Mouse (Mus musculus): ENCODE measurements around the gene Pbrm1. TPM values are rescaled to one million over a fixed set of nuclear protein-coding genes. Genes with fewer than 3 reads are reported as not detected.

Pbrm1 gene
- total and polyA plus RNA-seq, 3 experiments: 28.7 to 62.0 (median 32.4) TPM

GRCm38 (mm10) chr14:31045817-31046216, 26.9 kb downstream of the Pbrm1 start:
- peak; percentile 56 for DNase-seq (ENCODE audit: low read depth, low spot score)
- TF ChIP-seq TAL1 (IDR thresholded peaks at IDR 0.05; ENCODE audit: low read length) (peak; percentile 62), ETS1 (IDR thresholded peaks at IDR 0.05; ENCODE audit: low read depth, low read length) (0 out of 2 replicates have a peak, but pooled peaks have one; percentile 29), POLR2A (IDR thresholded peaks at IDR 0.05; ENCODE audit: control insufficient read depth in 1 of 2, insufficient read depth in 1 of 2, low read depth in 1 of 2, low read length in 2 of 2, poor library complexity in 1 of 2) (no peak), GABPA (IDR thresholded peaks at IDR 0.05; ENCODE audit: low read depth, low read length) (no peak), MEF2A (IDR thresholded peaks at IDR 0.05; ENCODE audit: extremely low read depth, insufficient replicate concordance, low read depth, low read length, poor library complexity, severe bottlenecking) (no peak), CHD2 (IDR thresholded peaks at IDR 0.05; ENCODE audit: low read length) (no peak), CTCF (IDR thresholded peaks at IDR 0.05 in 2 of 3, conservative IDR thresholded peaks at IDR 0.05 in 1 of 3; ENCODE audit: control insufficient read depth in 1 of 3, insufficient read depth in 1 of 3, low read depth in 2 of 3, low read length in 3 of 3, poor library complexity in 1 of 3, severe bottlenecking in 1 of 3) (no peak), EP300 (IDR thresholded peaks at IDR 0.05; ENCODE audit: low read depth in 1 of 2, low read length in 2 of 2) (peak; percentile 54 to 75; a peak in 3 of 4 replicates), GATA1 (IDR thresholded peaks at IDR 0.05; ENCODE audit: low read depth, low read length) (peak; percentile 84), TCF12 (IDR thresholded peaks at IDR 0.05; ENCODE audit: low read depth, low read length) (peak; percentile 89)
- H3K27ac ChIP-seq (ENCODE audit: control insufficient read depth, low read depth, low read length): no peak overlapping the region
- H3K4me3 ChIP-seq (ENCODE audit: control insufficient read depth in 1 of 2, insufficient read depth in 1 of 2, low read depth in 2 of 2, low read length in 2 of 2): no peak overlapping the region
- H3K9ac ChIP-seq (ENCODE audit: control insufficient read depth, low read depth, low read length, poor library complexity, severe bottlenecking): no peak overlapping the region
- H3K79me2 ChIP-seq (ENCODE audit: control insufficient read depth, insufficient read depth, low read length, poor library complexity): no peaks in the 10 kb centered on the region
- peaks cover 11 to 39% of the 10 kb centered on the region in 2 experiments for H3K36me3 ChIP-seq (ENCODE audit: control insufficient read depth in 1 of 2, insufficient read depth in 2 of 2, low read length in 2 of 2)
- H3K27me3 ChIP-seq (ENCODE audit: control insufficient read depth in 1 of 2, insufficient read depth in 2 of 2, low read length in 2 of 2): no peaks in the 10 kb centered on the region
- H3K9me3 ChIP-seq (replicated peaks; ENCODE audit: insufficient read depth, low read length): no peaks in the 10 kb centered on the region
- 0 out of 4 replicates have a peak, but pooled peaks cover 0 to 3% of the 10 kb centered on the region in 2 experiments for H3K4me1 ChIP-seq (ENCODE audit: control insufficient read depth in 1 of 2, insufficient read depth in 2 of 2, low read length in 2 of 2)

GRCm38 (mm10) chr14:31062277-31062676, 43.3 kb downstream of the Pbrm1 start:
- Histone ChIP-seq H3K27ac (ENCODE audit: control insufficient read depth, low read depth, low read length) (no peak overlapping the region), H3K9ac (ENCODE audit: control insufficient read depth, low read depth, low read length, poor library complexity, severe bottlenecking) (no peak overlapping the region), H3K79me2 (ENCODE audit: control insufficient read depth, insufficient read depth, low read length, poor library complexity) (no peaks in the 10 kb centered on the region), H3K4me1 (ENCODE audit: control insufficient read depth in 1 of 2, insufficient read depth in 2 of 2, low read length in 2 of 2) (no peaks in the 10 kb centered on the region), H3K4me3 (ENCODE audit: control insufficient read depth in 1 of 2, insufficient read depth in 1 of 2, low read depth in 2 of 2, low read length in 2 of 2) (no peak overlapping the region), H3K27me3 (ENCODE audit: control insufficient read depth in 1 of 2, insufficient read depth in 2 of 2, low read length in 2 of 2) (no peaks in the 10 kb centered on the region), H3K36me3 (ENCODE audit: control insufficient read depth in 1 of 2, insufficient read depth in 2 of 2, low read length in 2 of 2) (peaks cover 0 to 43% of the 10 kb centered on the region in 2 experiments; a peak in 2 of 4 replicates), H3K9me3 (replicated peaks; ENCODE audit: insufficient read depth, low read length) (no peaks in the 10 kb centered on the region)
- TF ChIP-seq ZKSCAN1 (IDR thresholded peaks at IDR 0.05; ENCODE audit: low read depth, low read length): no peak
- peak; percentile 23 for TF ChIP-seq RAD21 (IDR thresholded peaks at IDR 0.05; ENCODE audit: low read depth, low read length)
- TF ChIP-seq SMC3 (IDR thresholded peaks at IDR 0.05; ENCODE audit: low read depth, low read length): peak; percentile 38
- TF ChIP-seq KAT2A (conservative IDR thresholded peaks at IDR 0.05; ENCODE audit: low read depth, low read length): no peak
- TF ChIP-seq USF1 (IDR thresholded peaks at IDR 0.05; ENCODE audit: low read depth, low read length): no peak
- TF ChIP-seq CTCF (IDR thresholded peaks at IDR 0.05 in 2 of 3, conservative IDR thresholded peaks at IDR 0.05 in 1 of 3; ENCODE audit: control insufficient read depth in 1 of 3, insufficient read depth in 1 of 3, low read depth in 2 of 3, low read length in 3 of 3, poor library complexity in 1 of 3, severe bottlenecking in 1 of 3): peak; percentile 48 to 64 (median 56)
- peak; percentile 54 for DNase-seq (ENCODE audit: low read depth, low spot score)

Data from MEL (cell line).